Mouse (Mus musculus) adrenal gland, postnatal 4 days (tissue): ENCODE measurements around the gene Ncor1. TPM values are rescaled to one million over a fixed set of nuclear protein-coding genes. Genes with fewer than 3 reads are reported as not detected.

Experiments
- DNase-seq, 2 experiments: peaks; one replicate each; pipeline ENCODE4 v3.0.0; 2021 to 2022; ENCODE audit warnings: low spot score in 2 of 2, mixed read lengths in 2 of 2
- total RNA-seq, 2 experiments: library from RNA; stranded (reverse); gene quantifications; 2 replicates each; pipeline ENCODE4 v1.2.3; 2021

The Ncor1 gene
- total RNA-seq, 2 experiments from 2014 or later: 200 to 226 TPM

DNA sequence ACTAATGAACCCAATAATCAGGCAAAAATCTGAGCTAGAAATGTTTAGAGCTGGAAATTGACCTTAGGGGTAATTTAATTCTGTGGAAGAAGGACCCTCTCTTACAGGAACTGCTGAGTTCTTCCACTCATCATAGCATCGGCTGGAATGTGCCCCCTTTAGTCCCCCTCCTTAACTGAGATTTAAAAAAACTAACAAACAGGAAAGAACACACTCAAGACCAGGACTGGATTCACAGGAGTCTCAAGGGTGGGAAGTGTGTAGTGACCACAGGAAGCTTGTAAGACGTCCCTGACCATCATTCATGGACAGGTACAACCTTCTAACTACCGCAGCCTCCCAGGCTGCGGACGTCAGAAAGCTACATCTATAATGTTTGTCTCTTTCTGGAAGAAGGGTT lies 187.5 kb downstream of the Ncor1 start:
- DNase-seq: no peak

DNA sequence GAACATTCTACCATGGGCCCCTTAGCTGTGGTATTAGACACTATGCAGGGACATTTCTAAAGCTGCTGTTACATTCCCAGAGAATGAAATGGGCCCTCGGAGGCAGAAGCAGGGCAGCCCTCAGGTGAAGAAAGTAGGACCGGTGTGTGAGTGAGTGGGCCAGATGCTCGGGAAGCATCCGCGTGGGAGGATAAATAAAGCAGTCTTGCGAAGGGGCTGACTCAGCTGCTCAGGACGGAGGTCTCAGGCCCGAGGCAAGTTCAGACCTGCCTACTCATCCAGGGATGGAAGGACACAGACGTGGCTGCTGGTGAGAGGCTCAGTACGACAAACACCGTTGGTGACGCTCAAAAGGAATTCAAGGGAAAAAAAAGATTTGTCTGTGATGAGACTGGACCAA lies 189.2 kb downstream of the Ncor1 start:
- DNase-seq: no peak

DNA sequence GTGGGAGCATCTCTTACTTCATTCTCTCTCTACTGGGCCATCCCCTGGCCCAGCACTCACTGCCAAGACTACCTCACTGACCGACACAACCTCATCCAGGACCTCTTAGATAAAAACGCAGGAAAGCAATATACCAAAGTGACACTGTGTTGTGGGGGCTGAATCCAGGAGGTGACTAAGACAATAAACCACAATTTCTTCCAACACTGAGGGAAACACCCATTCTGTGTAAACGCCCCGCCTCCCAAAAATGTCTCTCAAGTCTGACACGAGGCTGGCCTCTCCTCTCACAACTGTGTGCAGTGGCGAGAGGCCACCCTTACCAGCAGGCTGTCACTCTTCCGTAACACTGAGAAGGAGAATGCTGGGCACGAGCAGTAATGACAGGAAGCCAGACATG lies 190.0 kb downstream of the Ncor1 start:
- DNase-seq: no peak

DNA sequence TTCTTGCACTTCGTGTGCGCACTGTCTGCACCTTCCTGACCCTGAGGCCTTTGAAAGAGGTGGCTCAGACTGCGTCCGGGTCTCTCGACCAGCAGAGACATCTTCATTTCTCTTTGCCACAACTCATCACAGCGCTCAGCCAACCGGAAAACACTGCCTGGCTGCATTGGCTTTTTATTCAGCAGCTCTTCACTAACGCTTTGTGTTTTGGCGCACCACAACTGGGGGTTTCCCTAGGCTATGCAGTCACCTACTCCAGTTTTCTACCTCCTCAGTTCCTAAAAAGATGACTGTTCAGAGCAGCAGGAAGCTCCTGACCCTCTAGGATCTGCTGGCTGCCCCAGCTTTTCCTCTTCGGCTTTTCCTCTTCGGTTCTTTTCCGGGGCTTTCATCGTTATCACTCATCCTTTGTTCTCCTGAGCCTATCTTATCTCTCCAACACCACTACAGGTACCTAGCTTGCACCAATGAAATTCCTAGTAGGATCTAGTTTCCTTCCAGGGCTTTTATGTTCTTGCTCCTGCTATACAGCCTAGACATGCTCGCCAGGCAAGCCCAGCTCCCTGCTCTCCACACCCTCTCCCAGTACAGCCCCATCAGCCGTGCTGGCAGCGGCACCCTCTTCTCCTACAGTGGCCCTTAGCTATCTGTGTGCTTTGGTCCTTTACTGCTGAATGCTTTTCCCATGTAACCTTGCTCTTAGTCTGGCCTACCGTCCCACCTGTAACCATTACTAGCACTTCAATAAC lies 191.7 kb downstream of the Ncor1 start:
- DNase-seq: no peak

Other genes with a start within 250 kb of the Ncor1 start
- gene Adora2b, start 209.6 kb downstream of the Ncor1 start, total RNA-seq: 1 to 10 TPM; 1.0 to 1.1 TPM
- gene Zswim7, start 177.2 kb downstream of the Ncor1 start, total RNA-seq: 10 to 100 TPM; 26.0 to 28.7 TPM
- 10 to 100 TPM; 25.8 to 30.4 TPM for gene Ttc19, start 177.1 kb downstream of the Ncor1 start, total RNA-seq
- 10 to 100 TPM in 1 of 2 experiments, 1 to 10 TPM in 1; 8.5 to 10.2 TPM for gene Pigl, start 81 bp downstream of the Ncor1 start, total RNA-seq
- 10 to 100 TPM; 40.6 to 44.0 TPM for gene Cenpv, start 80.7 kb upstream of the Ncor1 start, total RNA-seq
- gene Ubb, start 92.6 kb upstream of the Ncor1 start, total RNA-seq: 1,000 to 10,000 TPM; 1,464 to 1,492 TPM
- 1 to 10 TPM; 3.4 to 4.2 TPM for gene Trpv2, start 115.9 kb upstream of the Ncor1 start, total RNA-seq
- gene Lrrc75a, start 190.0 kb upstream of the Ncor1 start, total RNA-seq: 10 to 100 TPM; 47.8 to 53.0 TPM
- 10 to 100 TPM; 49.0 to 53.5 TPM for gene Mmgt2, start 190.1 kb upstream of the Ncor1 start, total RNA-seq